Mouse (Mus musculus) lung, embryonic 16.5 days (tissue): Measurements from ENCODE around the gene Gm10447. TPM values are rescaled to one million over a fixed set of nuclear protein-coding genes. Genes with fewer than 3 reads are reported as not detected.

Experiments used
- ATAC-seq: fragments of 200-750 bp; cut with Nextera tagmentation; 2 replicates; pipeline ENCODE4 v1.8.0; 2017; ENCODE audit warnings: low read depth, mild to moderate bottlenecking, moderate library complexity
- H3K27ac ChIP-seq: fragments of 300-500 bp; sonication (generic); 2 replicates; pipeline ENCODE4 v1.5.1; 2014; ENCODE audit warnings: mild to moderate bottlenecking, control low read depth, low read length
- H3K27me3 ChIP-seq: fragments of 300-500 bp; sonication (generic); 2 replicates; pipeline ENCODE4 v1.6.1; 2014; ENCODE audit warnings: low read depth, low read length, mixed read lengths; ENCODE audit not compliant: control insufficient read depth, insufficient read depth
- H3K36me3 ChIP-seq: fragments of 300-500 bp; sonication (generic); 2 replicates; pipeline ENCODE4 v1.6.1; 2014; ENCODE audit warnings: low read length; ENCODE audit not compliant: control insufficient read depth, insufficient read depth
- H3K4me1 ChIP-seq: fragments of 300-500 bp; sonication (generic); replicated peaks from 2 replicates; pipeline ENCODE4 v1.6.1; 2014; ENCODE audit warnings: low read length, mixed read lengths; ENCODE audit not compliant: control insufficient read depth, insufficient read depth
- H3K4me2 ChIP-seq: fragments of 300-500 bp; sonication (generic); 2 replicates; pipeline ENCODE4 v1.6.1; 2014; ENCODE audit warnings: low read depth, low read length, control low read depth
- H3K4me3 ChIP-seq: fragments of 300-500 bp; sonication (generic); 2 replicates; pipeline ENCODE4 v1.5.1; 2014; ENCODE audit warnings: mild to moderate bottlenecking, low read length, control low read depth
- H3K9ac ChIP-seq: fragments of 300-500 bp; sonication (generic); 2 replicates; pipeline ENCODE4 v1.6.1; 2014; ENCODE audit warnings: low read length, control low read depth
- H3K9me3 ChIP-seq: fragments of 300-500 bp; sonication (generic); 2 replicates; pipeline ENCODE4 v1.6.1; 2016; ENCODE audit warnings: low read length; ENCODE audit not compliant: control insufficient read depth
- WGBS: fragments of 180-500 bp; shearing (Covaris S2); extraction: QIAGEN DNeasy Blood & Tissue Kit; methylation state at CpG from one replicate; pipeline ENCODE4 v1.1.7; 2014; 5-methylcytosine and 5-hydroxymethylcytosine counted together
- polyA plus RNA-seq: library from polyadenylated mRNA; unstranded; fragments of >200 nt; fragmentation: Nextera tagmentation; extraction: Ambion mirVana; gene quantifications from 2 replicates; pipeline ENCODE4 v1.2.1, GENCODE M21; 2015

Gene Gm10447
- polyA plus RNA-seq, 1 experiment from 2014 or later = 0.06 TPM

GRCm38 (mm10) chr11:53436338-53436737, 20.6 kb downstream of the Gm10447 start:
- H3K4me3 ChIP-seq = no peak overlapping the region
- H3K36me3 ChIP-seq = no peaks in the 10 kb centered on the region
- H3K9me3 ChIP-seq = no peaks in the 10 kb centered on the region
- H3K4me1 ChIP-seq = peaks cover 5% of the 10 kb centered on the region
- no peak overlapping the region for H3K9ac ChIP-seq
- H3K4me2 ChIP-seq = no peak overlapping the region
- H3K27ac ChIP-seq = no peak overlapping the region
- no peaks in the 10 kb centered on the region for H3K27me3 ChIP-seq
- 79% methylated on average over 6 of the region's 6 CpGs for WGBS
- ATAC-seq = no peak

- Histone ChIP-seq H3K4me2 (no peak overlapping the region), H3K9me3 (no peaks in the 10 kb centered on the region), H3K4me1 (peaks cover 6% of the 10 kb centered on the region), H3K9ac (no peak overlapping the region), H3K27ac (no peak overlapping the region), H3K27me3 (no peaks in the 10 kb centered on the region), H3K4me3 (no peak overlapping the region), H3K36me3 (no peaks in the 10 kb centered on the region)
- WGBS = 73% methylated on average over 8 of the region's 8 CpGs
- ATAC-seq = no peak
Observed at GRCm38 (mm10) chr11:53435504-53435903, 21.4 kb downstream of the Gm10447 start.

- H3K4me1 ChIP-seq = peaks cover 12% of the 10 kb centered on the region
- H3K4me3 ChIP-seq = no peak overlapping the region
- H3K27ac ChIP-seq = no peak overlapping the region
- H3K4me2 ChIP-seq = no peak overlapping the region
- H3K27me3 ChIP-seq = no peaks in the 10 kb centered on the region
- no peak overlapping the region for H3K9ac ChIP-seq
- H3K36me3 ChIP-seq = peaks cover 7% of the 10 kb centered on the region; the same call in 1 of the 2 replicates
- no peak for ATAC-seq
- H3K9me3 ChIP-seq = no peaks in the 10 kb centered on the region
- 52% methylated on average over 6 of the region's 6 CpGs for WGBS
Observed at GRCm38 (mm10) chr11:53433057-53433456, 23.9 kb downstream of the Gm10447 start.

GRCm38 (mm10) chr11:53431347-53432056, 25.4 kb downstream of the Gm10447 start:
- WGBS = 11% methylated on average over 9 of the region's 9 CpGs
- Histone ChIP-seq H3K9ac (peak overlapping the region; percentile 46; the same call in 1 of the 2 replicates), H3K4me2 (peak overlapping the region; percentile 93), H3K27ac (peak overlapping the region; percentile 78), H3K4me1 (peaks cover 12% of the 10 kb centered on the region), H3K9me3 (no peaks in the 10 kb centered on the region), H3K36me3 (peaks cover 7% of the 10 kb centered on the region; the same call in 1 of the 2 replicates), H3K4me3 (peak overlapping the region; percentile 89), H3K27me3 (no peaks in the 10 kb centered on the region)
- peak; percentile 37 for ATAC-seq

- Histone ChIP-seq H3K27ac (peak within 1 kb of the TSS; percentile 78), H3K27me3 (no peaks in the 10 kb centered on the region), H3K9ac (peak within 1 kb of the TSS; percentile 89), H3K9me3 (no peaks in the 10 kb centered on the region), H3K36me3 (peaks cover 7% of the 10 kb centered on the region; the same call in 1 of the 2 replicates), H3K4me3 (peak within 1 kb of the TSS; percentile 89), H3K4me1 (peaks cover 12% of the 10 kb centered on the region), H3K4me2 (peak within 1 kb of the TSS; percentile 93)
- ATAC-seq = peak; percentile 97
- under 1% methylated on average over 44 of the region's 44 CpGs for WGBS
Observed at GRCm38 (mm10) chr11:53430670-53431346, 26.1 kb downstream of the Gm10447 start, which contains the start of the genes Uqcrq and Gdf9. Gene Uqcrq (minus strand): TSS chr11:53430831. Gene Gdf9 (plus strand): TSS chr11:53431023.

- peak overlapping the region; percentile 89 for H3K9ac ChIP-seq
- H3K36me3 ChIP-seq = peaks cover 7% of the 10 kb centered on the region; the same call in 1 of the 2 replicates
- no peaks in the 10 kb centered on the region for H3K9me3 ChIP-seq
- H3K27me3 ChIP-seq = no peaks in the 10 kb centered on the region
- peak overlapping the region; percentile 93 for H3K4me2 ChIP-seq
- ATAC-seq = peak; percentile 46
- peak overlapping the region; percentile 89 for H3K4me3 ChIP-seq
- peak overlapping the region; percentile 45 for H3K27ac ChIP-seq
- under 1% methylated on average over 34 of the region's 34 CpGs for WGBS
- H3K4me1 ChIP-seq = peaks cover 12% of the 10 kb centered on the region
Observed at GRCm38 (mm10) chr11:53430300-53430669, 26.6 kb downstream of the Gm10447 start.

GRCm38 (mm10) chr11:53429182-53429581, 27.7 kb downstream of the Gm10447 start:
- Histone ChIP-seq H3K4me3 (no peak overlapping the region), H3K36me3 (peaks cover 7% of the 10 kb centered on the region; the same call in 1 of the 2 replicates), H3K9me3 (no peaks in the 10 kb centered on the region), H3K4me2 (no peak overlapping the region), H3K27me3 (no peaks in the 10 kb centered on the region), H3K27ac (no peak overlapping the region), H3K9ac (no peak overlapping the region), H3K4me1 (peaks cover 12% of the 10 kb centered on the region)
- no peak for ATAC-seq

- no peaks in the 10 kb centered on the region for H3K9me3 ChIP-seq
- H3K4me3 ChIP-seq = no peak overlapping the region
- H3K4me1 ChIP-seq = peaks cover 12% of the 10 kb centered on the region
- no peak overlapping the region for H3K4me2 ChIP-seq
- no peak overlapping the region for H3K27ac ChIP-seq
- no peak overlapping the region for H3K9ac ChIP-seq
- ATAC-seq = no peak
- peaks cover 7% of the 10 kb centered on the region; the same call in 1 of the 2 replicates for H3K36me3 ChIP-seq
- 94% methylated on average over 5 of the region's 5 CpGs for WGBS
- no peaks in the 10 kb centered on the region for H3K27me3 ChIP-seq
Observed at GRCm38 (mm10) chr11:53428716-53429057, 28.2 kb downstream of the Gm10447 start.

GRCm38 (mm10) chr11:53427993-53428715, 28.8 kb downstream of the Gm10447 start:
- Histone ChIP-seq H3K4me3 (no peak overlapping the region), H3K9ac (no peak overlapping the region), H3K27ac (no peak overlapping the region), H3K4me1 (peaks cover 12% of the 10 kb centered on the region), H3K4me2 (no peak overlapping the region), H3K36me3 (peaks cover 7% of the 10 kb centered on the region; the same call in 1 of the 2 replicates), H3K9me3 (no peaks in the 10 kb centered on the region), H3K27me3 (no peaks in the 10 kb centered on the region)
- 86% methylated on average over 3 of the region's 3 CpGs for WGBS
- ATAC-seq = no peak
